Mouse (Mus musculus) neural tube, embryonic 13.5 days (tissue): ENCODE data around the gene Ube2j1. TPM values are rescaled to one million over a fixed set of nuclear protein-coding genes. Genes with fewer than 3 reads are reported as not detected.

Source experiments
- ATAC-seq: fragments of 200-750 bp; cut with Nextera tagmentation; 2 replicates; pipeline ENCODE4 v1.8.0; 2017; ENCODE audit warnings: low read depth, mild to moderate bottlenecking, moderate TSS enrichment, moderate library complexity
- H3K27ac ChIP-seq: fragments of 300-500 bp; sonication (generic); replicated peaks from 2 replicates; pipeline ENCODE4 v1.5.1; 2015; ENCODE audit warnings: moderate library complexity, mild to moderate bottlenecking, inconsistent platforms
- H3K27me3 ChIP-seq: fragments of 300-500 bp; sonication (generic); 2 replicates; pipeline ENCODE4 v1.6.1; 2015; ENCODE audit warnings: mild to moderate bottlenecking, inconsistent platforms
- H3K36me3 ChIP-seq: fragments of 300-500 bp; sonication (generic); 2 replicates; pipeline ENCODE4 v1.6.1; 2015; ENCODE audit warnings: mild to moderate bottlenecking, inconsistent platforms
- H3K4me1 ChIP-seq: fragments of 300-500 bp; sonication (generic); replicated peaks from 2 replicates; pipeline ENCODE4 v1.6.1; 2015; ENCODE audit warnings: inconsistent platforms
- H3K4me2 ChIP-seq: fragments of 300-500 bp; sonication (generic); 2 replicates; pipeline ENCODE4 v1.6.1; 2015; ENCODE audit warnings: inconsistent platforms, mild to moderate bottlenecking, moderate library complexity
- H3K4me3 ChIP-seq: fragments of 300-500 bp; sonication (generic); 2 replicates; pipeline ENCODE4 v1.5.1; 2015; ENCODE audit warnings: mild to moderate bottlenecking, inconsistent platforms
- H3K9ac ChIP-seq: fragments of 300-500 bp; sonication (generic); 2 replicates; pipeline ENCODE4 v1.6.1; 2015; ENCODE audit warnings: moderate library complexity, mild to moderate bottlenecking, inconsistent platforms
- H3K9me3 ChIP-seq: fragments of 300-500 bp; sonication (generic); 2 replicates; pipeline ENCODE4 v1.6.1; 2016; ENCODE audit warnings: inconsistent platforms
- WGBS: fragments of 180-500 bp; shearing (Covaris S2); methylation state at CpG from one replicate; pipeline ENCODE4 v1.1.7; 2015; 5-methylcytosine and 5-hydroxymethylcytosine counted together
- polyA plus RNA-seq: library from polyadenylated mRNA; unstranded; fragments of >200 nt; fragmentation: Nextera tagmentation; extraction: Ambion mirVana; gene quantifications from 2 replicates; pipeline ENCODE4 v1.2.1, GENCODE M21; 2015

Gene Ube2j1
- polyA plus RNA-seq, 1 experiment from 2014 or later = 63.9 TPM

DNA sequence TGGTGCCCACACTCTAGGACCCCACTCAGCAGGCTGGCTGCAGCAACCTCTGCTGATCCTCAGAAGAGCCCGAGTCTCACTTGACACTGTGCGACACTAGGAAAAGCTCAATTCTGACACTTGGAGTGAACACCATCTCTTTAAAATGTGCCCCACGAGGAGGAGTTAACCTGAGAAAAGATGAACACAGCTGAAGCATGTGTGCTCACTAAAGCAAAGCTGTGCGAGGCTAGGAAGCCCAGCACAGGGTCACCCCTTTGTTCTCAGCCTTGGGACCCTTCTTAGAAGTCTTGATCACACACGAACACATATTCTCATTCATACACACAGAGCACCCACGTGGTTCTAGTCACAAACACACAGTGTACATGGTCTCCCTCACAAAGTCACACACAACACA is 33.8 kb downstream of the Ube2j1 start:
- H3K4me3 ChIP-seq = no peak overlapping the region
- no peak overlapping the region for H3K9ac ChIP-seq

DNA sequence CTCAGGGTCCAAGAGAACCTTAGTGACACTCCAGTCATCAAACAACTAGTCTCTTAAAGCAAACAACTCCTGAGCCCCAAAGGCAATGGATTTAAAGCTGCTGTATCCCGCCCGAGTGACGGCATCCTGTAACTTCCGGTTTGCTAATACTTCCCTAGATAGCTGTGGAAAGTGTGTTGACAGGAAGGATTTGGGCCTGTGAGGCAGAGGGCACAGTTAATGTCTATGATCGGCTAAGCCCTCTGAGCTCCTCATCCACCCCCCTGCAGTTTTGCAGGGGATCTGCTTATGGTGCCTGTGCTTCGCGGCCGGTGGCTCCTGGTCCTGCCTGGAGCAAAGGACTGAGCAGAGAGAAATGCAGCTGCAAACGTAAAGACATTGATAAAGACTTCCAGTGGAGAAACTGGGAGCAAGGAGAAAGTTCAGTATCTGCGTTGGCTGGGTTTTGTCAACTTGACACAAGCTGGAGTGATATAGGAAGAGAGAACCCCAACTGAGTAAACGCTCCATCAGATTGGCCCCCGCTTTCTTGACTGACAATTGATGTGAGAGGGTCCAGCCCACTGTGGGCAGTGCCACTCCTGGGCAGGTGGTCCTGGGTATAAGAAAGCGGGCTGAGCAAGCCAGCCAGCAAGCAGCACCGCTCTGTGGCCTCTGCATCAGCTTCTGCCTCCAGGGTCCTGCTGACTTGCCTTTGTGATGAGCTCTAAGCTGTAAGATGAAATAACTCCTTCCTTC is 35.2 kb downstream of the Ube2j1 start:
- H3K4me3 ChIP-seq = no peak overlapping the region
- no peaks in the 10 kb centered on the region for H3K36me3 ChIP-seq
- no peaks in the 10 kb centered on the region for H3K27me3 ChIP-seq
- no peak for ATAC-seq
- no peaks in the 10 kb centered on the region for H3K4me1 ChIP-seq
- H3K9ac ChIP-seq = no peak overlapping the region
- 73% methylated on average over 14 of the region's 14 CpGs for WGBS
- no peak overlapping the region for H3K4me2 ChIP-seq
- no peak overlapping the region for H3K27ac ChIP-seq
- H3K9me3 ChIP-seq = no peaks in the 10 kb centered on the region

More for the DNA sequence above, 33.8 kb downstream of the Ube2j1 start:
- no peaks in the 10 kb centered on the region for H3K27me3 ChIP-seq
- no peaks in the 10 kb centered on the region for H3K36me3 ChIP-seq
- H3K27ac ChIP-seq = no peak overlapping the region
- H3K4me1 ChIP-seq = no peaks in the 10 kb centered on the region
- no peak for ATAC-seq
- no peaks in the 10 kb centered on the region for H3K9me3 ChIP-seq
- no peak overlapping the region for H3K4me2 ChIP-seq
- WGBS = 83% methylated on average over 6 of the region's 6 CpGs

DNA sequence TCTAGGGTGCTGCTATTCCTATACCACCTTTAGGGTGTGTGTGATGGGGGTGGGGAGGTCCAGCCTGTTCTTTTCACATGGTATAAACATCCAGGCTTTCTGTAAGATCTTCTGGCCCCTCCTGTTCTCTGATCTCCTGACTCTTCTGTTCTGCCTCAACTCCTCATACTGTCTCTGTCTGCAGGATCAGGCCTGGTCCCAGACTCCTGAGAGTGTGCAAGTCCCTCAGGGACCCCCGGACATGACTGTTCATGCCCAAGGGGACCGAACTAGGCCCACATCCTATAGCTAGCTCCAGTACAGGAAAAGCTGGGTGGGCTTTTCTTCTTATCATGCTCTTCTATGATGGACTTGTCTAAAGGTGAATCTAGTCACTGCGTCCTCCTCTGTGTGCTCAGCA is 36.1 kb downstream of the Ube2j1 start:
- no peaks in the 10 kb centered on the region for H3K9me3 ChIP-seq
- no peak overlapping the region for H3K4me3 ChIP-seq
- H3K27ac ChIP-seq = no peak overlapping the region
- 93% methylated on average over 3 of the region's 3 CpGs for WGBS
- no peak overlapping the region for H3K9ac ChIP-seq
- no peak overlapping the region for H3K4me2 ChIP-seq
- ATAC-seq = no peak
- no peaks in the 10 kb centered on the region for H3K4me1 ChIP-seq
- H3K36me3 ChIP-seq = no peaks in the 10 kb centered on the region
- H3K27me3 ChIP-seq = no peaks in the 10 kb centered on the region

DNA sequence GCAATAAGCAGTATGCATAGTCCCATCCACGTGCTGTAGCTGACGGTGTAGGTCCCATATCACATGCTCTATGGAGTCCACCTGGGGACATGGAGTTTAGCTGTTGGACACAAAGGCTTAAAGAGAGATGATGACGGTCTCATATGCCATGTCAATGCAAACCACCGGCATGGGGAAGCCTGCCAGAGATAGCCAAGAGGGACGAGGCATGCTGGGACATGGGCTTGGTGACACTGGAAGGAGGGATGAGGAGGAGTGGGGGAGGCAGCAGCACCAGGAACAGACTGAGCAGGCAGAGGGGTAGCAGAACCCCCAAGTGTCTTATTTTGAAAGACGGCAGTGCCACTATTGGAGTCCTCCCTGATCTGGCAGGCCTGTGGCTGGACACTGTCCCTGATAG is 36.6 kb downstream of the Ube2j1 start:
- ATAC-seq = no peak
- H3K27ac ChIP-seq = no peak overlapping the region
- no peaks in the 10 kb centered on the region for H3K27me3 ChIP-seq
- no peak overlapping the region for H3K4me3 ChIP-seq
- no peaks in the 10 kb centered on the region for H3K4me1 ChIP-seq
- H3K9me3 ChIP-seq = no peaks in the 10 kb centered on the region
- no peak overlapping the region for H3K4me2 ChIP-seq
- H3K9ac ChIP-seq = no peak overlapping the region
- 92% methylated on average over 6 of the region's 6 CpGs for WGBS
- H3K36me3 ChIP-seq = no peaks in the 10 kb centered on the region

DNA sequence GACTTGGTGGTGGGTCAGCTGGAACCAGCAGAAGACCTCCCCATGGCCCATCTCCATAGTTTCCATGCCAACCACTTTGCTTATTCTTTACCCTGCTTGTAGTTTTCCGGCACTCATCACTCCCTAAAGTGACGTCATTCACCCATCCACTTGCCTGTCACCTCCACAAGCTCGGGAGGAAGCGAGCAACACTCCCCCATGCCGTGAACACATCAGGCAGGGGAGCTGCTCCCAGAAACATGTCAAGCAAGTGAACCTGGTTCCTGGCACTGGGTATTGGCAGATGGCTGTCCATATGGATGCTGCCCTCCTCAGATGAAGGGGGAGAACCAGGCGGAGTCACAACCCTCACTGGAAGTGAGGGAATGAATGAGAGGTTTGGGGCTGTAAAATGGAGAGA is 37.7 kb downstream of the Ube2j1 start:
- Histone ChIP-seq H3K4me2 (no peak overlapping the region), H3K4me3 (no peak overlapping the region), H3K9ac (no peak overlapping the region), H3K9me3 (no peaks in the 10 kb centered on the region), H3K4me1 (no peaks in the 10 kb centered on the region), H3K27me3 (no peaks in the 10 kb centered on the region), H3K36me3 (no peaks in the 10 kb centered on the region), H3K27ac (no peak overlapping the region)
- 77% methylated on average over 6 of the region's 6 CpGs for WGBS
- ATAC-seq = no peak

DNA sequence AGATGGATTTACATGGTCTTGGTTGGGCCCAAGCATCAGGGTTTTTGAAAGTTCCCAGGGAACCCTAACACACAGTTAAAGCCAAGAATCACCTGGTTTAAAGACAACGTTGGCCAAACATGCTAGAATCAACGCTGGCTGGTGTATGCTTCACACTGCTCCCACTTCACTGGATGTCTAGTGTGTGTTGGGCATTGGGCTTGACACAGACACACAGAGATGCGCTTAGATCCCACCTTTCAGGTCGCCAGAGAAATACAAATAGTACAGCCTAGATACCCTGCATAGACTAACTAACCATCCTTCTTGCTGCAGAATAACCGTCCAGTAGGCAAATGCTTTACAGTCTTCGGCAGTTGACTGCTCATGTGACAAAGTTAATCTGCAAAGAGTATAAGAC is 39.1 kb downstream of the Ube2j1 start:
- Histone ChIP-seq H3K4me1 (no peaks in the 10 kb centered on the region), H3K9ac (no peak overlapping the region), H3K4me3 (no peak overlapping the region), H3K27ac (no peak overlapping the region), H3K9me3 (no peaks in the 10 kb centered on the region), H3K4me2 (no peak overlapping the region), H3K36me3 (no peaks in the 10 kb centered on the region), H3K27me3 (no peaks in the 10 kb centered on the region)
- ATAC-seq = no peak
- WGBS = 92% methylated on average over 6 of the region's 6 CpGs

DNA sequence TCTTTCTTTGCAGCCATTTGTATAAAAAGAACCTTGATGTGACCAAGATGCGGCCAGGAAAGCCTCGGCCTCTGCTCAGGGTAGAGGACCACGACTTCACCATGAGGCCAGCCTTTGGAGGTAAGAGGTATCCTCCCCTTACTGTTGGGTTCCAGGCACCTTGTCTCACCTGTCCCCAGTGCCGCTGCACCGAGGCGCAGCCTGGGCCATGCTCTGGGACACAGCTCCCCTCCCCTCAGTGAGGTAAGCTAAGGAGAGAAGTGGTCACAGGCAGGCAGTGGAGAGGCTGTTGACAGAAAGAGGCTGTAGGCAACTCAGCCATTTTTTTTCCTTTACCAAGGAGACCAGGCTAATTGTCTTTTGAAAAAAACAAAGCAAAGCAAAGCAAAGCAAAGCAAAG is 40.1 kb downstream of the Ube2j1 start:
- 93% methylated on average over 6 of the region's 6 CpGs for WGBS
- ATAC-seq = no peak

DNA sequence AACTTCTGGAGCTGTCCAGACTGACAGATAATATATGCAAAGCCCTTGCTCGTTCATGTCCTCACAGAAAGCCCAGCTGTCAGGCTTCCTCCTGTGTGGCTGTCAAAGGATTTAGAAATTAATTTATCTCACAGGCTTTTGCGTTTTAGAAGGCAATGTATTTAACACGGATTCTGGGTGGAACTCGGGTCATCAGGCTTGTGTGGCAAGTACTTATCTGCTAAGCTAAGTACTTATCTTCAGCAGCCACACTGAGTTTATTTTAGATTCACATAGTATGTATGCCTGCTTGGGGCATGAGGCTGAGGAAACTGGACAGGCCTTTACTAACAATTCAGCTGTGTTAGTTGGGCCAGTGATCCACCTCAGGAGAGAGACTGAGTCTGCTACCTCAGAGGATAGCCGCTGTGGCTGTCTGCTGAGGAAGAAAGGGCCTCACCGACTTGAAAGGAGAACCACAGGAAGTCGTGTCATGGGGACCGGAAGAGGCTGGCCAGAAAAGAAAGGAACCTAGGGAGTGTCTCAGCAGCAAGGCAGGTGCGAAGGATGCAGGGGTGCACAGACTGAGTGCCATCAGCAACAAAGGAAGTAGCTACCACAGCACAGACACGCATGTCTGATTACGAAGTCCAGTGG is 41.4 kb downstream of the Ube2j1 start:
- no peak overlapping the region for H3K4me3 ChIP-seq
- H3K4me1 ChIP-seq = no peaks in the 10 kb centered on the region
- no peaks in the 10 kb centered on the region for H3K9me3 ChIP-seq
- no peaks in the 10 kb centered on the region for H3K27me3 ChIP-seq
- H3K4me2 ChIP-seq = no peak overlapping the region
- no peak for ATAC-seq
- no peak overlapping the region for H3K27ac ChIP-seq
- WGBS = 54% methylated on average over 11 of the region's 11 CpGs
- H3K36me3 ChIP-seq = no peaks in the 10 kb centered on the region
- H3K9ac ChIP-seq = no peak overlapping the region

More for the DNA sequence above, 40.1 kb downstream of the Ube2j1 start:
- no peaks in the 10 kb centered on the region for H3K4me1 ChIP-seq
- no peaks in the 10 kb centered on the region for H3K36me3 ChIP-seq
- no peak overlapping the region for H3K4me2 ChIP-seq
- H3K27ac ChIP-seq = no peak overlapping the region
- H3K9me3 ChIP-seq = no peaks in the 10 kb centered on the region
- no peak overlapping the region for H3K9ac ChIP-seq
- H3K4me3 ChIP-seq = no peak overlapping the region
- H3K27me3 ChIP-seq = no peaks in the 10 kb centered on the region

DNA sequence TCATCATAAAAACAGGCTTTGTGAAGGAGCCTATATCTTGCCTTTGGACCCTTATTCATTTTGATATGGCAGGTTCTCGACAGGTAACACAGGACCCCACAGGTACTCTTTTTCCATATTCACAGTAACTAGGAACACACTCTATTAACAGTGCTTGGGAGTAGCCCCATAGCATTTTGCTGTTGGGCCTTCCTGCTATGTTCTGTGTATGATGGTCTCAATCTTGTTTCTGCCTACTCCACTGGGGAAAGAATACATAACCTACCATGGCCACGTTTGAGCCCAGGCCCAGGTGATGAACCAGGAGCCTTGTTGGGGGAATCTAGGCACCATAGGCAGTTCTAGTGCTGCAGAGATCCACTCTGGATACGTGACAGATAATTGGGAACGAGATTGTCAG is 43.2 kb downstream of the Ube2j1 start:
- Histone ChIP-seq H3K4me2 (no peak overlapping the region), H3K4me3 (no peak overlapping the region), H3K9ac (no peak overlapping the region), H3K9me3 (no peaks in the 10 kb centered on the region), H3K27ac (no peak overlapping the region), H3K36me3 (no peaks in the 10 kb centered on the region), H3K4me1 (no peaks in the 10 kb centered on the region), H3K27me3 (no peaks in the 10 kb centered on the region)
- ATAC-seq = no peak
- 83% methylated on average over 4 of the region's 4 CpGs for WGBS

DNA sequence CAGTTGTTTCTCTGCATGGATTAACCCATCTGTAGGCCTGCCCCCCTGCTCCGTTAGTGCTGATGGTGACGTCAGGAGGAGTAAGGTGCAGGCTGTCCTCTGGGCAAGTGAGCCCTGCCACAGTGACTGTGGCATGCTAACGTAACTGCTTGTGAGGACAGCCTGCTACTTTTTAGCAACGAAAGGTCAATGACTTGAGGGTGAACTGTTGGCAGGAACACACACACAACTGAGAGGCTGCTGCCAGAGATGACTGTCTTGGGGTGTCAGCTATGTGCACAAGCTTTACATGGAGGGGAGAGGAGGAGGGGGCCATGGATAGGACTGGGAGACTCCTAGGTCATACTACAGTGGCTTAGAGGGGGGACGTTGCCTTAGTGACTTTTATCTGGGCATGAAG is 43.6 kb downstream of the Ube2j1 start:
- Histone ChIP-seq H3K9ac (no peak overlapping the region), H3K27me3 (no peaks in the 10 kb centered on the region), H3K4me3 (no peak overlapping the region), H3K4me1 (no peaks in the 10 kb centered on the region), H3K36me3 (no peaks in the 10 kb centered on the region), H3K9me3 (no peaks in the 10 kb centered on the region), H3K27ac (no peak overlapping the region), H3K4me2 (no peak overlapping the region)
- no peak for ATAC-seq
- 86% methylated on average over 5 of the region's 5 CpGs for WGBS

DNA sequence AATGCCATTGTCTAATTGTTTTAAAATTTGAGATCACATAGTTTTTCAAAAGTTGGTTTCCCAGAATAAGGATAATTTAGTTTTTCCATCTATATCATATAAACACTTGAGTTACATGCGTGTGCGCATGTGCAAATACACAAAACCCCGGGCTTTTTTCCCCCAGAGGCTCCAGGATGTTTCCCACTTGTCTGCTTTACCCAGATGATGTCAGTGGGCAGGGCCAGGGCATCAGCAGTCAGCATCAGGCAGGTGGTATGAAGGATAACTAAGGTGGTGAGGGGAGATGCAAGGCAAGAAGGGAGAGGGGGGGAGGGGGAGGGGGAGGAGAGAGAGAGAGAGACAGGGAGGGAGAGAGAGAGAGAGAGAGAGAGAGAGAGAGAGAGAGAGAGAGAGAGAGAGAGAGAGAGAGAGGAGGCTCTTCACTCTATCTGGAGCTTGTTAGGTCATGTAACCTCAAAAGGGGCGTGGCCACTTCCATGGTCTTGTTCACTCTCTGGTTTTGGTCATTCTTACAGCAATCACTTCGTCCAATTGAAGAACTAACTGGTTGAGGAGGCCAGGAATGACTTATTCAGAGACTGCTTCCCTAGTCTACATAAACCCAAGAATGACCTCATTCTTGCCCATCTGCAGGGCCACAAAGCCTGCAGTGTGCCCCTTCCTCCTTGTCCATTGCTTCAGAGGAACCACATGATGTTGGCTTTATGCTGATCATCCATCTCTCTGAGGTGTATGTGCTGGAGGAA is 44.7 kb downstream of the Ube2j1 start:
- H3K9me3 ChIP-seq = no peaks in the 10 kb centered on the region
- no peaks in the 10 kb centered on the region for H3K36me3 ChIP-seq
- ATAC-seq = no peak
- 89% methylated on average over 5 of the region's 5 CpGs for WGBS
- H3K27ac ChIP-seq = no peak overlapping the region
- H3K27me3 ChIP-seq = no peaks in the 10 kb centered on the region
- no peak overlapping the region for H3K4me2 ChIP-seq
- H3K9ac ChIP-seq = no peak overlapping the region
- H3K4me3 ChIP-seq = no peak overlapping the region
- H3K4me1 ChIP-seq = no peaks in the 10 kb centered on the region

DNA sequence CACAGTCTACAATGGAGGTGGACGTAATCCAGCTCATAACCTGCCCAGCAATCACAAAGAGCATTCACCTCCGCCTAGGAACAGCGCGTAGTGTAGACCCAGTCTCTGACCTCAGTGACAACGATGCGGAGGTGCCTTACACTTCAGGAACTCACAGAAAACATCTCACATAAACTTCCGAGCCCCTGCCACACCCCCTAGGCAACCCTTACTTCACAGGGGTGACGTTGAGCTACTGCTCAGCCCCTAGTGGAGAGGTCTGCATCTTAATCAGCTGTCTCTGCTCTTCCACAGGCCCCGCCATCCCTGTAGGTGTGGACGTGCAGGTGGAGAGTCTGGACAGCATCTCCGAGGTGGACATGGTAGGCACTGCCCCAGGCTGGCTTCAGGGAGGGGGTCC is 45.9 kb downstream of the Ube2j1 start:
- no peaks in the 10 kb centered on the region for H3K4me1 ChIP-seq
- no peak overlapping the region for H3K9ac ChIP-seq
- no peak overlapping the region for H3K4me2 ChIP-seq
- WGBS = 83% methylated on average over 11 of the region's 11 CpGs
- H3K36me3 ChIP-seq = no peaks in the 10 kb centered on the region
- H3K27me3 ChIP-seq = no peaks in the 10 kb centered on the region
- no peak overlapping the region for H3K4me3 ChIP-seq
- no peak for ATAC-seq
- no peak overlapping the region for H3K27ac ChIP-seq
- H3K9me3 ChIP-seq = no peaks in the 10 kb centered on the region
